Mouse (Mus musculus): Measurements from ENCODE around the gene Nudt22.

GRCm38 (mm10) chr19:7012426-7012825 is 16.5 kb upstream of the Nudt22 start:
- no peak for TF ChIP-seq POLR2A (IDR thresholded peaks at IDR 0.05; ENCODE audit: low read depth, low read length)
- no peak for TF ChIP-seq CTCF (conservative IDR thresholded peaks at IDR 0.05; ENCODE audit: insufficient read depth, insufficient read length, low read depth, low read length)
